Mouse (Mus musculus): ENCODE results near the gene Vmn1r149. TPM values are rescaled to one million over a fixed set of nuclear protein-coding genes. Genes with fewer than 3 reads are reported as not detected.

The Vmn1r149 gene
- not detected for polyA plus RNA-seq (2014; fragmentation: Illumina TruSeq; extraction: RNeasy Lipid Tissue Mini Kit (QIAGEN cat#74804); ENCODE audit: insufficient read depth, low read depth, low replicate concordance)

GRCm38 (mm10) chr7:22438129-22438528 lies at the start of gene Vmn1r149:
TSS of gene Vmn1r149 (minus strand) at chr7:22438229.

GRCm38 (mm10) chr7:22463975-22464374 lies 25.9 kb upstream of the Vmn1r149 start, which contains the start of gene Gm10665:
TSS of gene Gm10665 (minus strand) at chr7:22464075.

GRCm38 (mm10) chr7:22413283-22413682 lies 24.7 kb downstream of the Vmn1r149 start, which contains the start of gene Vmn1r148:
TSS of gene Vmn1r148 (plus strand) at chr7:22413583.

Other genes with a start within 250 kb of the Vmn1r149 start
- gene Vmn1r143, start 248.9 kb downstream of the Vmn1r149 start, polyA plus RNA-seq (2014; fragmentation: Illumina TruSeq; extraction: RNeasy Lipid Tissue Mini Kit (QIAGEN cat#74804); ENCODE audit: insufficient read depth, low read depth, low replicate concordance), result not detected
- gene Gm8653, start 237.0 kb downstream of the Vmn1r149 start, polyA plus RNA-seq (2014; fragmentation: Illumina TruSeq; extraction: RNeasy Lipid Tissue Mini Kit (QIAGEN cat#74804); ENCODE audit: insufficient read depth, low read depth, low replicate concordance), result not detected
- not detected for gene Gm8453, start 208.7 kb downstream of the Vmn1r149 start, polyA plus RNA-seq (2014; fragmentation: Illumina TruSeq; extraction: RNeasy Lipid Tissue Mini Kit (QIAGEN cat#74804); ENCODE audit: insufficient read depth, low read depth, low replicate concordance)
- not detected for gene Gm4187, start 108.5 kb downstream of the Vmn1r149 start, polyA plus RNA-seq (2014; fragmentation: Illumina TruSeq; extraction: RNeasy Lipid Tissue Mini Kit (QIAGEN cat#74804); ENCODE audit: insufficient read depth, low read depth, low replicate concordance)
- not detected for gene Gm8660, start 67.2 kb downstream of the Vmn1r149 start, polyA plus RNA-seq (2014; fragmentation: Illumina TruSeq; extraction: RNeasy Lipid Tissue Mini Kit (QIAGEN cat#74804); ENCODE audit: insufficient read depth, low read depth, low replicate concordance)
- gene Vmn1r148, start 24.6 kb downstream of the Vmn1r149 start, polyA plus RNA-seq (2014; fragmentation: Illumina TruSeq; extraction: RNeasy Lipid Tissue Mini Kit (QIAGEN cat#74804); ENCODE audit: insufficient read depth, low read depth, low replicate concordance), result not detected
- gene Gm10665, start 25.8 kb upstream of the Vmn1r149 start, polyA plus RNA-seq (2014; fragmentation: Illumina TruSeq; extraction: RNeasy Lipid Tissue Mini Kit (QIAGEN cat#74804); ENCODE audit: insufficient read depth, low read depth, low replicate concordance), result not detected
- gene Vmn1r151, start 61.4 kb upstream of the Vmn1r149 start, polyA plus RNA-seq (2014; fragmentation: Illumina TruSeq; extraction: RNeasy Lipid Tissue Mini Kit (QIAGEN cat#74804); ENCODE audit: insufficient read depth, low read depth, low replicate concordance), result not detected
- gene Vmn1r152, start 84.7 kb upstream of the Vmn1r149 start, polyA plus RNA-seq (2014; fragmentation: Illumina TruSeq; extraction: RNeasy Lipid Tissue Mini Kit (QIAGEN cat#74804); ENCODE audit: insufficient read depth, low read depth, low replicate concordance), result not detected
- gene Gm8677, start 96.7 kb upstream of the Vmn1r149 start, polyA plus RNA-seq (2014; fragmentation: Illumina TruSeq; extraction: RNeasy Lipid Tissue Mini Kit (QIAGEN cat#74804); ENCODE audit: insufficient read depth, low read depth, low replicate concordance), result not detected
- gene Gm4201, start 127.1 kb upstream of the Vmn1r149 start, polyA plus RNA-seq (2014; fragmentation: Illumina TruSeq; extraction: RNeasy Lipid Tissue Mini Kit (QIAGEN cat#74804); ENCODE audit: insufficient read depth, low read depth, low replicate concordance), result not detected
- gene Gm4565, start 149.9 kb upstream of the Vmn1r149 start, polyA plus RNA-seq (2014; fragmentation: Illumina TruSeq; extraction: RNeasy Lipid Tissue Mini Kit (QIAGEN cat#74804); ENCODE audit: insufficient read depth, low read depth, low replicate concordance), result not detected
- gene Vmn1r155, start 219.8 kb upstream of the Vmn1r149 start, polyA plus RNA-seq (2014; fragmentation: Illumina TruSeq; extraction: RNeasy Lipid Tissue Mini Kit (QIAGEN cat#74804); ENCODE audit: insufficient read depth, low read depth, low replicate concordance), result not detected